Mouse (Mus musculus): ENCODE measurements around the gene Kera.

Kera gene

GRCm38 (mm10) chr10:97606579-97606978 is at the start of gene Kera:
Gene Kera, plus strand, starts transcription at chr10:97606879.
- DNase-seq (ENCODE audit: extremely low spot score) = no peak

- peak; percentile 47 for DNase-seq (ENCODE audit: extremely low spot score)
These were observed 41.5 kb upstream of the Kera start, which contains the start of gene Lum for GRCm38 (mm10) chr10:97564957-97565856. Gene Lum, plus strand, starts transcription at chr10:97565128.

- peak; percentile 26 for DNase-seq (ENCODE audit: extremely low spot score)
These were observed 39.1 kb upstream of the Kera start for GRCm38 (mm10) chr10:97567489-97568135.

- no peak for DNase-seq (ENCODE audit: extremely low spot score)
These were observed 24.0 kb upstream of the Kera start for GRCm38 (mm10) chr10:97582543-97583231.

GRCm38 (mm10) chr10:97584176-97584575 is 22.5 kb upstream of the Kera start:
- no peak for DNase-seq (ENCODE audit: extremely low spot score)

GRCm38 (mm10) chr10:97587159-97587558 is 19.5 kb upstream of the Kera start:
- no peak for DNase-seq (ENCODE audit: extremely low spot score)

GRCm38 (mm10) chr10:97589574-97589973 is 17.1 kb upstream of the Kera start:
- no peak for DNase-seq (ENCODE audit: extremely low spot score)

- DNase-seq (ENCODE audit: extremely low spot score) = no peak
These were observed 15.6 kb upstream of the Kera start for GRCm38 (mm10) chr10:97591036-97591435.

- DNase-seq (ENCODE audit: extremely low spot score) = no peak
These were observed 15.0 kb upstream of the Kera start for GRCm38 (mm10) chr10:97591685-97592084.

GRCm38 (mm10) chr10:97595680-97596079 is 11.0 kb upstream of the Kera start:
- no peak for DNase-seq (ENCODE audit: extremely low spot score)

- DNase-seq (ENCODE audit: extremely low spot score) = no peak
These were observed 4.9 kb upstream of the Kera start for GRCm38 (mm10) chr10:97601744-97602143.

GRCm38 (mm10) chr10:97603256-97603655 is 3.4 kb upstream of the Kera start:
- no peak for DNase-seq (ENCODE audit: extremely low spot score)

- no peak for DNase-seq (ENCODE audit: extremely low spot score)
These were observed 15.6 kb downstream of the Kera start for GRCm38 (mm10) chr10:97622328-97622727.

GRCm38 (mm10) chr10:97624381-97624780 is 17.7 kb downstream of the Kera start:
- no peak for DNase-seq (ENCODE audit: extremely low spot score)

GRCm38 (mm10) chr10:97625116-97625515 is 18.4 kb downstream of the Kera start:
- DNase-seq (ENCODE audit: extremely low spot score) = no peak

GRCm38 (mm10) chr10:97626543-97626942 is 19.9 kb downstream of the Kera start:
- DNase-seq (ENCODE audit: extremely low spot score) = no peak

GRCm38 (mm10) chr10:97631061-97631460 is 24.4 kb downstream of the Kera start:
- no peak for DNase-seq (ENCODE audit: extremely low spot score)

GRCm38 (mm10) chr10:97641926-97642325 is 35.2 kb downstream of the Kera start:
- no peak for DNase-seq (ENCODE audit: extremely low spot score)

GRCm38 (mm10) chr10:97643768-97644167 is 37.1 kb downstream of the Kera start, which contains the start of gene Epyc:
Gene Epyc, plus strand, starts transcription at chr10:97644068.
- no peak for DNase-seq (ENCODE audit: extremely low spot score)

- no peak for DNase-seq (ENCODE audit: extremely low spot score)
These were observed 43.7 kb downstream of the Kera start for GRCm38 (mm10) chr10:97650334-97650733.

GRCm38 (mm10) chr10:97659489-97659888 is 52.8 kb downstream of the Kera start:
- no peak for DNase-seq (ENCODE audit: extremely low spot score)

Measured in embryo, embryonic 9.5 days (tissue).